Mouse (Mus musculus): ENCODE results near the gene C5ar2.

DNA sequence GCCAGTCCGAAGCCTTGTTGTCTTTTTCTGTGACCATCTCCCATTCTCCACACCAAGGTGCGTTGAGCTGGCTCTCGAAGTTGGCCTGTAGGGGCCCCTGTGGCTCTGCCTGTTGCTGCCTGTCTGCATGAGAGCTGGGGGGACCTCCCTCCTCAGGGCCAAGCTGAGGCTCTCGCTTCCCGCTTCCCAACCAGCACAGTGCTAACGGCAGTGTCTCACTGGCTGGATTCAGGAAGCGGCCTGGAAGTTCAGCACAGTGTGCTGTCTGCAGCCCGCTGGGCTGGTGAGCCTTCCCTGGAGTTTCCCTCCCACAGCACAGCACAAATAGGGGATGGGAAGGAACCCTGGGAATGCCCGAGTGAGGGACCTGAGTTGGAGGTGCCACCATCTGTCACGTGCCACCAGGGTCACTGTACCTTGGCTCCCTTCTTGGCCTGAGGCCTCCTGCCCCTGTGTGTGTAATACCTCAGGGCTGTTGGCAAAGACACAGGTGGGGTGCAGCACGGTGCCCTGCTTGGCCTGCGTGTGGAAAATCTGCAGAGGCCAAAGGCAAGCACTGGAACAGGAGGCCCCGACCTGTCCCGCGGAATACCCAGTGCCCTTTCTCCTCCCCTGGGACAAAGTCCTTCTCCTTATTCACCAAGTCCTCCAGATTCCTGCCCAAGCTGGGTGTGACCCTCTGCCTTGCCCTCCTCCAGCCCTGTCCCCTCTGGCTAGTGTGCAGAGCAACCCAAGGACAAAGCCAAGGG lies 41.0 kb downstream of the C5ar2 start:
- no peak for TF ChIP-seq CTCF (IDR thresholded peaks at IDR 0.05)
- no peak for TF ChIP-seq POLR2A (IDR thresholded peaks at IDR 0.05; ENCODE audit: insufficient read depth, low read depth, low read length)

All from heart, adult 2 months (tissue).